Mouse (Mus musculus): ENCODE measurements around the gene Trappc2. TPM values are rescaled to one million over a fixed set of nuclear protein-coding genes. Genes with fewer than 3 reads are reported as not detected.

The Trappc2 gene
- polyA plus RNA-seq, 1 experiment = 2.3 TPM

GRCm38 (mm10) chrX:166468321-166468720 lies 27.9 kb downstream of the Trappc2 start:
- Histone ChIP-seq H3K4me3 (replicated peaks) (no peak overlapping the region), H3K27me3 (replicated peaks) (peaks cover 13% of the 10 kb centered on the region), H3K36me3 (replicated peaks; ENCODE audit: low read length) (peaks cover 33% of the 10 kb centered on the region), H3K4me1 (peaks cover 60% of the 10 kb centered on the region), H3K9me3 (no peaks in the 10 kb centered on the region)
- TF ChIP-seq FLI1 (IDR thresholded peaks at IDR 0.05; ENCODE audit: low read length) = no peak
- TF ChIP-seq GATA1 (IDR thresholded peaks at IDR 0.05; ENCODE audit: borderline replicate concordance, low read length) = no peak

GRCm38 (mm10) chrX:166472612-166473011 lies 32.2 kb downstream of the Trappc2 start:
- TF ChIP-seq GATA1 (IDR thresholded peaks at IDR 0.05; ENCODE audit: borderline replicate concordance, low read length) = no peak
- TF ChIP-seq FLI1 (IDR thresholded peaks at IDR 0.05; ENCODE audit: low read length) = no peak
- H3K4me1 ChIP-seq = peaks cover 70% of the 10 kb centered on the region
- H3K4me3 ChIP-seq (replicated peaks) = no peak overlapping the region
- no peaks in the 10 kb centered on the region for H3K9me3 ChIP-seq
- H3K36me3 ChIP-seq (replicated peaks; ENCODE audit: low read length) = peaks cover 48% of the 10 kb centered on the region
- H3K27me3 ChIP-seq (replicated peaks) = peaks cover 13% of the 10 kb centered on the region

- 0 out of 2 replicates have a peak, but pooled peaks cover 6% of the 10 kb centered on the region for H3K9me3 ChIP-seq
- H3K4me3 ChIP-seq (replicated peaks) = no peak overlapping the region
- peaks cover 38% of the 10 kb centered on the region for H3K4me1 ChIP-seq
- H3K36me3 ChIP-seq (replicated peaks; ENCODE audit: low read length) = peaks cover 24% of the 10 kb centered on the region
- no peak for TF ChIP-seq GATA1 (IDR thresholded peaks at IDR 0.05; ENCODE audit: borderline replicate concordance, low read length)
- TF ChIP-seq FLI1 (IDR thresholded peaks at IDR 0.05; ENCODE audit: low read length) = no peak
- peaks cover 2% of the 10 kb centered on the region for H3K27me3 ChIP-seq (replicated peaks)
Measured at GRCm38 (mm10) chrX:166477393-166477792, 37.0 kb downstream of the Trappc2 start.

GRCm38 (mm10) chrX:166478631-166479364 lies 38.4 kb downstream of the Trappc2 start:
- Histone ChIP-seq H3K9me3 (0 out of 2 replicates have a peak, but pooled peaks cover 6% of the 10 kb centered on the region), H3K4me1 (peaks cover 30% of the 10 kb centered on the region), H3K27me3 (replicated peaks) (peaks cover 2% of the 10 kb centered on the region), H3K36me3 (replicated peaks; ENCODE audit: low read length) (peaks cover 24% of the 10 kb centered on the region), H3K4me3 (replicated peaks) (peak overlapping the region; percentile 92)
- TF ChIP-seq FLI1 (IDR thresholded peaks at IDR 0.05; ENCODE audit: low read length) (no peak), GATA1 (IDR thresholded peaks at IDR 0.05; ENCODE audit: borderline replicate concordance, low read length) (no peak)

GRCm38 (mm10) chrX:166479365-166479983 lies 39.1 kb downstream of the Trappc2 start, which contains the start of gene Rab9:
Gene Rab9 (minus strand): TSS chrX:166479867.
- Histone ChIP-seq H3K4me3 (replicated peaks) (peak within 1 kb of the TSS; percentile 92), H3K27me3 (replicated peaks) (peaks cover 2% of the 10 kb centered on the region), H3K4me1 (peaks cover 23% of the 10 kb centered on the region), H3K36me3 (replicated peaks; ENCODE audit: low read length) (peaks cover 21% of the 10 kb centered on the region), H3K9me3 (0 out of 2 replicates have a peak, but pooled peaks cover 6% of the 10 kb centered on the region)
- no peak for TF ChIP-seq GATA1 (IDR thresholded peaks at IDR 0.05; ENCODE audit: borderline replicate concordance, low read length)
- no peak for TF ChIP-seq FLI1 (IDR thresholded peaks at IDR 0.05; ENCODE audit: low read length)

GRCm38 (mm10) chrX:166495052-166495451 lies 54.7 kb downstream of the Trappc2 start:
- TF ChIP-seq FLI1 (IDR thresholded peaks at IDR 0.05; ENCODE audit: low read length) (no peak), GATA1 (IDR thresholded peaks at IDR 0.05; ENCODE audit: borderline replicate concordance, low read length) (no peak)
- Histone ChIP-seq H3K27me3 (replicated peaks) (no peaks in the 10 kb centered on the region), H3K36me3 (replicated peaks; ENCODE audit: low read length) (no peaks in the 10 kb centered on the region), H3K4me3 (replicated peaks) (no peak overlapping the region), H3K4me1 (peaks cover 18% of the 10 kb centered on the region; the same call in 1 of the 2 replicates), H3K9me3 (no peaks in the 10 kb centered on the region)

GRCm38 (mm10) chrX:166497771-166498170 lies 57.4 kb downstream of the Trappc2 start:
- Histone ChIP-seq H3K27me3 (replicated peaks) (no peaks in the 10 kb centered on the region), H3K36me3 (replicated peaks; ENCODE audit: low read length) (peaks cover 15% of the 10 kb centered on the region), H3K4me3 (replicated peaks) (peak overlapping the region; percentile 53), H3K4me1 (peaks cover 18% of the 10 kb centered on the region; the same call in 1 of the 2 replicates), H3K9me3 (no peaks in the 10 kb centered on the region)
- no peak for TF ChIP-seq GATA1 (IDR thresholded peaks at IDR 0.05; ENCODE audit: borderline replicate concordance, low read length)
- TF ChIP-seq FLI1 (IDR thresholded peaks at IDR 0.05; ENCODE audit: low read length) = no peak

GRCm38 (mm10) chrX:166499496-166500190 lies 59.3 kb downstream of the Trappc2 start:
- Histone ChIP-seq H3K4me3 (replicated peaks) (no peak overlapping the region), H3K27me3 (replicated peaks) (peaks cover 3% of the 10 kb centered on the region), H3K4me1 (peaks cover 21% of the 10 kb centered on the region; the same call in 1 of the 2 replicates), H3K9me3 (no peaks in the 10 kb centered on the region), H3K36me3 (replicated peaks; ENCODE audit: low read length) (peaks cover 33% of the 10 kb centered on the region)
- TF ChIP-seq FLI1 (IDR thresholded peaks at IDR 0.05; ENCODE audit: low read length) = no peak
- no peak for TF ChIP-seq GATA1 (IDR thresholded peaks at IDR 0.05; ENCODE audit: borderline replicate concordance, low read length)

Other genes with a start within 250 kb of the Trappc2 start
- gene Gpm6b, start 201.7 kb upstream of the Trappc2 start, polyA plus RNA-seq (2012; ENCODE audit: insufficient read depth, low replicate concordance) = not detected in 2 replicates
- gene Ofd1, start 130 bp downstream of the Trappc2 start, polyA plus RNA-seq (2012; ENCODE audit: insufficient read depth, low replicate concordance) = 1.1 and 1.6 TPM in 2 replicates
- 5.3 TPM in 1 of 2 replicates, not detected in the other for gene Rab9, start 39.3 kb downstream of the Trappc2 start, polyA plus RNA-seq (2012; ENCODE audit: insufficient read depth, low replicate concordance)
- 0.54 TPM in 1 of 2 replicates, not detected in the other for gene Tceanc, start 78.0 kb downstream of the Trappc2 start, polyA plus RNA-seq (2012; ENCODE audit: insufficient read depth, low replicate concordance)
- gene Egfl6, start 145.1 kb downstream of the Trappc2 start, polyA plus RNA-seq (2012; ENCODE audit: insufficient read depth, low replicate concordance) = not detected in 2 replicates

All from megakaryocyte, embryonic 14.5 days (primary cell).